In the genomic region with DNA sequence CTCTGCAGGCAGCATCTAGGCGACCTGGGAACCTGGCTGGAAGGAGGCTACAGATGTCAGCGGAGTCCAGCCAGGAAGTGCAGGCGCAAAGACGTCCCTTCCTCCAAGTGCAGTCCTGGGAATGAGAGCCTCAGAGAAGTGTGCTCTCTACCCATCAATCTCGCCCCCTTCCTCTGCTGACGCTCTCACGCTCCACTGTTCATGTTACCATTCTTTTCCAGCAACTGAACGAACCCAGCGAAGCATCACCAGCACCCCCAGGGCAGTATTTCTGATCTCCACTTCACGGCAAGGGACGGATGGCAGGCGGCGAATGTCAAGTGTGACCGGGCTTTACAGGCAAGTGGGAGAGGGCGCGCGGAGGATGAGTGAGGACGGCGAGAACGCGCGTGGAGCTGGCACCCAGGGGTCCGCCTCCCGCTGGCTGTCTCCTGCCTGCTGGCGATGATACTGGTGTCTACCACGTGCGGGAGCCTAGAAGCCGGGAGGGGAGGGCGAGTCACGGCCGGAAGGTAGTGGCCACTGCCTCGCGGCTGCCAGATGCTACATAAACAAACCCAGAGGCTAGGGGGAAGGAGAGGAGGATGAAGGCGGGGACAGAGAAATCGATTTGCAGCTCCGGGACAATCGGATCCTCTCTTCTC, we compare ENCODE assay signal across 8 mouse cellular contexts. TPM values are rescaled to one million over a fixed set of nuclear protein-coding genes. Genes with fewer than 3 reads are reported as not detected.
DNase-seq lines count a peak whose midpoint lies in the region; ATAC-seq and TF ChIP-seq lines count a peak whose summit lies in the region.

A gene (minus strand): TSS at position 445 of the 644 bp plus-strand sequence.

- no peak within 1 kb of the TSS for H3K27ac ChIP-seq in embryonic facial prominence, embryonic 14.5 days (replicated peaks; ENCODE audit: low read depth, low read length)
- no peak within 1 kb of the TSS for H3K27ac ChIP-seq in intestine, postnatal 0 days (ENCODE audit: low read depth, low read length)
- H3K27ac ChIP-seq in liver, embryonic 12.5 days, result no peak within 1 kb of the TSS

- peak within 1 kb of the TSS; percentile 66 for H3K9ac ChIP-seq in embryonic facial prominence, embryonic 14.5 days (ENCODE audit: low read depth, low read length)
- no peak within 1 kb of the TSS for H3K9ac ChIP-seq in intestine, postnatal 0 days (ENCODE audit: low read depth, low read length)
- H3K9ac ChIP-seq in liver, embryonic 12.5 days, result no peak within 1 kb of the TSS

- H3K4me3 ChIP-seq in E14TG2a.4 (replicated peaks; ENCODE audit: low read length), result peak within 1 kb of the TSS; percentile 75
- peak within 1 kb of the TSS; percentile 56 for H3K4me3 ChIP-seq in embryonic facial prominence, embryonic 14.5 days (ENCODE audit: low read depth, low read length)
- peak within 1 kb of the TSS; percentile 41 for H3K4me3 ChIP-seq in intestine, postnatal 0 days (ENCODE audit: low read depth, low read length)
- peak within 1 kb of the TSS; percentile 42 for H3K4me3 ChIP-seq in liver, embryonic 12.5 days

- peak; percentile 2 for DNase-seq in adrenal gland, postnatal 10 days
- DNase-seq in adrenal gland, postnatal 25 days, result no peak
- DNase-seq in embryonic facial prominence, embryonic 14.5 days (ENCODE audit: low spot score), result peak; percentile 23
- peak; percentile 50 for DNase-seq in right cerebral cortex, postnatal 14 days
- DNase-seq in urinary bladder, adult 2 months (ENCODE audit: low spot score), result no peak

- peak within 1 kb of the TSS; percentile 94 for H3K4me2 ChIP-seq in embryonic facial prominence, embryonic 14.5 days (ENCODE audit: low read depth, low read length)
- H3K4me2 ChIP-seq in intestine, postnatal 0 days (replicated peaks; ENCODE audit: low read depth), result peak within 1 kb of the TSS; percentile 81
- peak within 1 kb of the TSS; percentile 65 for H3K4me2 ChIP-seq in liver, embryonic 12.5 days

- no peaks in the 10 kb centered on the region for H3K36me3 ChIP-seq in E14TG2a.4 (ENCODE audit: insufficient read depth, low read length)
- no peaks in the 10 kb centered on the region for H3K36me3 ChIP-seq in embryonic facial prominence, embryonic 14.5 days (ENCODE audit: control insufficient read depth, insufficient read depth, low read length)
- no peaks in the 10 kb centered on the region for H3K36me3 ChIP-seq in intestine, postnatal 0 days (ENCODE audit: control insufficient read depth, insufficient read depth)
- no peaks in the 10 kb centered on the region for H3K36me3 ChIP-seq in liver, embryonic 12.5 days

- peaks cover 27% of the 10 kb centered on the region for H3K27me3 ChIP-seq in E14TG2a.4 (ENCODE audit: insufficient read depth, low read length)
- peaks cover 32% of the 10 kb centered on the region for H3K27me3 ChIP-seq in embryonic facial prominence, embryonic 14.5 days (replicated peaks; ENCODE audit: control insufficient read depth, insufficient read depth, low read length)
- H3K27me3 ChIP-seq in intestine, postnatal 0 days (replicated peaks; ENCODE audit: control insufficient read depth, insufficient read depth, low read length), result peaks cover 10% of the 10 kb centered on the region; the same call in 1 of the 2 replicates
- H3K27me3 ChIP-seq in liver, embryonic 12.5 days (replicated peaks), result peaks cover 27% of the 10 kb centered on the region

- TF ChIP-seq CTCF in E14TG2a.4 (conservative IDR thresholded peaks at IDR 0.05; ENCODE audit: low read length), result no peak
- no peak for TF ChIP-seq CTCF in intestine, postnatal 0 days (IDR thresholded peaks at IDR 0.05; ENCODE audit: low read depth)

- no peaks in the 10 kb centered on the region for H3K9me3 ChIP-seq in E14TG2a.4 (ENCODE audit: low read length)
- H3K9me3 ChIP-seq in embryonic facial prominence, embryonic 14.5 days (ENCODE audit: control insufficient read depth, low read length), result no peaks in the 10 kb centered on the region
- H3K9me3 ChIP-seq in intestine, postnatal 0 days (ENCODE audit: control insufficient read depth), result no peaks in the 10 kb centered on the region
- H3K9me3 ChIP-seq in liver, embryonic 12.5 days (replicated peaks), result no peaks in the 10 kb centered on the region

- H3K4me1 ChIP-seq in E14TG2a.4 (replicated peaks; ENCODE audit: low read depth, low read length), result peaks cover 21% of the 10 kb centered on the region
- peaks cover 4% of the 10 kb centered on the region; the same call in 1 of the 2 replicates for H3K4me1 ChIP-seq in embryonic facial prominence, embryonic 14.5 days (ENCODE audit: control insufficient read depth, insufficient read depth, low read length)
- no peaks in the 10 kb centered on the region for H3K4me1 ChIP-seq in intestine, postnatal 0 days (replicated peaks; ENCODE audit: control insufficient read depth, insufficient read depth, low read length)
- no peaks in the 10 kb centered on the region for H3K4me1 ChIP-seq in liver, embryonic 12.5 days

- ATAC-seq in embryonic facial prominence, embryonic 14.5 days (ENCODE audit: low read depth), result peak; percentile 63; the same call in 1 of the 2 replicates
- no peak; the same call in 1 of the 2 replicates for ATAC-seq in intestine, postnatal 0 days
- ATAC-seq in liver, embryonic 12.5 days, result no peak

- WGBS in embryonic facial prominence, embryonic 14.5 days, result under 1% methylated on average over 26 of the region's 37 CpGs
- under 1% methylated on average over 37 of the region's 37 CpGs for WGBS in intestine, postnatal 0 days
- WGBS in liver, embryonic 12.5 days (ENCODE audit: insufficient replicate concordance), result 1% methylated on average over 36 of the region's 37 CpGs

RNA-seq across cellular contexts. Expression of the gene that starts here (rescaled TPM):
- total RNA-seq in adrenal gland, postnatal 10 days (2021), result under 1 TPM; 0.66 to 0.91 TPM
- total RNA-seq in adrenal gland, postnatal 25 days (2021), result not detected in 2 replicates
- polyA plus RNA-seq in embryonic facial prominence, embryonic 14.5 days (2014; fragmentation: Nextera tagmentation; extraction: Ambion mirVana), result 1.2 and 1.4 TPM in 2 replicates
- 0.18 and 0.20 TPM in 2 replicates for polyA plus RNA-seq in intestine, postnatal 0 days (2015; fragmentation: Nextera tagmentation; extraction: Ambion mirVana)
- 0.07 and 0.20 TPM in 2 replicates for polyA plus RNA-seq in liver, embryonic 12.5 days (2016; fragmentation: Nextera tagmentation; extraction: Ambion mirVana)
- polyA plus RNA-seq in urinary bladder, adult 2 months (2012; rRNA removed), result 0.09 and 0.26 TPM in 2 replicates

Comparison
In these comparisons a context has a peak if more than half of its experiments do, and no peak if none do; other contexts are left out.
1. Peak in DNase-seq in adrenal gland, postnatal 10 days; RNA of the gene not detected or under 1 TPM.
2. DNase-seq: peak in embryonic facial prominence, embryonic 14.5 days (single experiment) and right cerebral cortex, postnatal 14 days (single experiment); none in adrenal gland, postnatal 25 days (single experiment) and urinary bladder, adult 2 months (single experiment).
3. Peak in every context shown above with its lines, with median percentiles within 50 percentile points of each other: H3K4me3 ChIP-seq and H3K4me2 ChIP-seq.